Mouse (Mus musculus) left cerebral cortex, adult 18-20 months (tissue): Measurements from ENCODE around the gene Cdipt. TPM values are rescaled to one million over a fixed set of nuclear protein-coding genes. Genes with fewer than 3 reads are reported as not detected.

Source experiments
- DNase-seq, 2 experiments: peaks; one replicate each; pipeline ENCODE4 v3.0.0; 2021 to 2022; ENCODE audit warnings: low spot score in 2 of 2, mixed read lengths in 1 of 2
- total RNA-seq, 2 experiments: library from RNA; stranded (reverse); gene quantifications; 2 replicates each; pipeline ENCODE4 v1.2.3; 2021

The Cdipt gene
- total RNA-seq, 2 experiments from 2014 or later, result 171 to 180 TPM

- no peak for DNase-seq
Measured at GRCm38 (mm10) chr7:127012374-127012773, 36.7 kb downstream of the Cdipt start.

- DNase-seq, result no peak
Measured at GRCm38 (mm10) chr7:127012845-127013244, 37.1 kb downstream of the Cdipt start.

GRCm38 (mm10) chr7:127013385-127013784, 37.7 kb downstream of the Cdipt start:
- no peak for DNase-seq

- DNase-seq, result peak in 1 of 2 experiments; percentile 25
Measured at GRCm38 (mm10) chr7:127014320-127014719, 38.6 kb downstream of the Cdipt start, which contains the start of gene Mvp. TSS of gene Mvp (minus strand) at chr7:127014621.

GRCm38 (mm10) chr7:127014993-127015392, 39.3 kb downstream of the Cdipt start:
- no peak for DNase-seq

- no peak for DNase-seq
Measured at GRCm38 (mm10) chr7:127016081-127016480, 40.4 kb downstream of the Cdipt start.

GRCm38 (mm10) chr7:127016481-127016485, 40.6 kb downstream of the Cdipt start, which contains the start of gene Pagr1b:
TSS of gene Pagr1b (minus strand) at chr7:127016484.
- no peak for DNase-seq

GRCm38 (mm10) chr7:127016486-127016938, 40.8 kb downstream of the Cdipt start:
- peak; percentile 55 to 64 for DNase-seq

GRCm38 (mm10) chr7:127016971-127017949, 41.5 kb downstream of the Cdipt start, which contains the start of gene Pagr1a:
TSS of gene Pagr1a (minus strand) at chr7:127017352.
- DNase-seq, result peak; percentile 96

GRCm38 (mm10) chr7:127017950-127018345, 42.2 kb downstream of the Cdipt start:
- DNase-seq, result no peak

- no peak for DNase-seq
Measured at GRCm38 (mm10) chr7:127018416-127019305, 42.9 kb downstream of the Cdipt start.

GRCm38 (mm10) chr7:127019306-127019960, 43.7 kb downstream of the Cdipt start:
- no peak for DNase-seq

GRCm38 (mm10) chr7:127020031-127020430, 44.3 kb downstream of the Cdipt start:
- peak in 1 of 2 experiments; percentile 27 for DNase-seq

GRCm38 (mm10) chr7:127020491-127020890, 44.8 kb downstream of the Cdipt start:
- DNase-seq, result no peak

- DNase-seq, result peak; percentile 63 to 72
Measured at GRCm38 (mm10) chr7:127020901-127021562, 45.3 kb downstream of the Cdipt start, which contains the start of the genes Gm42742 and Prrt2. TSS of gene Gm42742 (minus strand) at chr7:127021097. TSS of gene Prrt2 (minus strand) at chr7:127021211.

- no peak for DNase-seq
Measured at GRCm38 (mm10) chr7:127021563-127022527, 46.1 kb downstream of the Cdipt start.

GRCm38 (mm10) chr7:127022528-127023271, 47.0 kb downstream of the Cdipt start:
- no peak for DNase-seq

- no peak for DNase-seq
Measured at GRCm38 (mm10) chr7:127023272-127023691, 47.6 kb downstream of the Cdipt start.
